Mouse (Mus musculus) embryo, embryonic 11.5 days (tissue): Measurements from ENCODE around the gene Wdr70.

ENCODE experiments used
- DNase-seq: peaks from one replicate; pipeline ENCODE4 v3.0.0-alpha.2; 2012; ENCODE audit warnings: low read depth, low spot score

The Wdr70 gene

DNA sequence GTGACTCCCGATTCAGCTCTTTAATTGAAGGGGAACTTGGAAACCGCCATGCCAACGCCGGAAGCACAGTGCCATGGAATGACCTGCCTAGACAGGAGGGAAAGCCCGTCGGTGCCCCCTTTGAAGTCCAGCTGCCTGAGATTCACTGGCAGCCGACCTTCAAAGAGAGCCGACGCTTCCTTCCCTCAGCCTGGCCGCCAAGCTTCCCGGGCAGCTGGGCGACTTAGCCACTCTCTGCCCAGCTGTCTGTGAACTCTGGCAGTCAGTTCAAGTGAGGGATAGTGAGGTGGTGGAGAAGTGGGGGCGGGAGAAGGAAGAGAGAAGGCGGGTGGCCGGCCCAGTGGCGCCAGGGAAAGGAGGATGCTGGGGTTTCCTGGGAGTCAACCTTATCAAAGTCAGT is 164.9 kb downstream of the Wdr70 start:
- DNase-seq, result no peak

DNA sequence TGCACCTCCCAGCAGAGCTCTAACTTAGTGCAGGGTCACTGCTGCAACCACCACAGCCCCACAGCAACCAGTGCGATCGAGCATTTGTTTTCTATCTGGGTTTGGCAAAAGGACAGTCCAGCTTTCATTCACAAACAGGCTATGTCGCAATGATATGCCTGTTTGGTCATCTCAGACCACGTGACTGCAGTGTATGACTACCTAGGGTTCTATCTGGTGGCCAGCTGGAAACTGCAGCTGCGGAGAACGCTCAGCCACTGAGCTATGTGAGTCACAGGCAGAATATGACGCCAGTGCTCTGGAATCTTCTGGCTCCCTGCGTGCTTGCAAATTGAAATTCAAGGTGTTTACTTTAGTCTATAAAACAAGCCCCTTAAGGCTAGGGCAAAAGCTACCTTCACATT is 167.4 kb downstream of the Wdr70 start:
- DNase-seq, result no peak

DNA sequence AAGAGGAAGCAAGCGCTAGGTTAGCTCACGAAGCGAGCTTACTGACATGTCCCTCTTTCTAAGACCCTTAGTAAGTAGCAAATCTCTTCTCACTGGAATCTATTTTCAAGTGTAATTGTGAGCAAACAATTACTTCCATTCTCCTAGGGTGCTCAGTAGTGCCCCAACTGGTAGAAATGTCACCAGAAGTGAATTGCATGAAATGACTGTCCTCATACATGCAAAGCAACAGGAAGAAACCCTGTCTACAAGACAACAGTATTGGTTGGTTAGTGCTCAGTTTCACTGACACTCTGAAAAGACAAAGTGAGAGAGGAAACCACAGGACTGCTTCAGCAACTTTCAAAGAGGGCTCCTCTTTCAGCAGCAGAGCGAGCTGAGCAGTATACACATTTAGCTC is 173.6 kb downstream of the Wdr70 start:
- no peak for DNase-seq

DNA sequence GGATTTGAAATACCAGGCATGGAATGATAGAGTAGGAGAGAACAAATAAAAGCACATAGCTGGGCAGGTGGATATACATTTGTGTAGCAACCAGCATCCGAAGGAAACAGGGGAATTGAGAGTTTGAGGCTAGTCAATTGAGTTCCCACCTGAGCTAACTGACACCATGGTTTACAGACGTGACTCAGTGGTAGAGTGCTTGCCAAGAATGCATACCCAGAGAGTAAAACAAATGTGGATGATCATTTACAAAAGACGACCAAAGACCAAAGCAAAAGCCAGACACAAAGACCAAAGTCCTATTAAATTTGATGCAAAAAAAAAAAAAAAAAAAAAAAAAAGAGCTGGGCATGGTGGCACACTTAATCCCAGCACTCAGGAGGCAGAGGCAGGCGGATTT is 175.7 kb downstream of the Wdr70 start:
- no peak for DNase-seq

DNA sequence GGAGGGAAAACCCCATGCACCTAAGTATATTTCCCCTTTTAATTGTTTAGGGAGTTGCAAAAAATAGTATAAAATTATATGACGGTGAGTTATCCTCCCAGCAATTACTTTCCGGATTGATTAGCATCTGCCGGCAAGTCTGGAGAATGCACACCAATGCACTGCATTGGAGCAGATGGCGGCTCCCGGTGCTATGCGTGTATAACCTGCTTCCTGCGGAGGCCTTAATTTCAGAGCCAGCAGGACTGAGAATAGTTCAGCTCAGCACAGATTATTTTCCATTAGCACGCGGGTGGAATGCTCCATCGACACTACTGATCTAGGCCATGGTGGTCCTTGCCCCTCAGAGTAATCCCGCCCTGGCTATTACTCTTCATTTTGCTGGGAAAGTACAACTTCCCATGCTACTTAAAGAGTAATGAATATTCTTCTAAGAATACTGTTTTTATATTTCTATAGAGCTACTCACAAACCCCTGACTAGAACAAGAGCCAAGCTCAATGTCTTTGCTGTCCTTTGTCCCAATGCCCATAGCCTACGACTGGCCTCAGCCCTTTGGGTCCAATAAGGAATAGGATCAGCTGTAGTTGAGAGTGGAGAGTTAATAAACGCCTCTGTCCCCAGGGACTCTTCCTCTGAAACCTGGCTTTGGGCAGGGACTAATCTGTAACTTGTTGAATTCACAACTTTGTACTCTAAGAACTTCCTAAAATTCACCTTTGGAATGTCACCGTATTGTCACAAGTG is 176.5 kb downstream of the Wdr70 start:
- no peak for DNase-seq

DNA sequence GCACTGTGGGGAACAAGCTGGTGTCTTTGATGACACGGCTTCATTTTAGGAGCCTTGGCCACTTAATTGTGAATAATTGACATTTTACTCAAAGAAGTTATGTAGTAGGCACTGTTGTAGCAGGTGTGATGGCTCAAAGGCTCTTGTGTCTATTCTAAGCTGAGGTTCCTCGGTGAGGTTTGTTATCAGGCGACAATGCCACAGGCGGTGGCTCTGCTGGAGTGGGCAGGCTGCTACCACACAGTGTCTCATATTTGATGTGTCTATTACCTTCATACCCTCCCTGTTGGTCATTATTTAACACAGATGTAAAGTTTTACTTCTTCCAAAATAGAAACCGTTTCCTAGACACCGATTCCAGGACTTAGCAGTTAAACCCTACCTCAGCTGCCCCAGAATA is 177.9 kb downstream of the Wdr70 start:
- DNase-seq, result no peak

DNA sequence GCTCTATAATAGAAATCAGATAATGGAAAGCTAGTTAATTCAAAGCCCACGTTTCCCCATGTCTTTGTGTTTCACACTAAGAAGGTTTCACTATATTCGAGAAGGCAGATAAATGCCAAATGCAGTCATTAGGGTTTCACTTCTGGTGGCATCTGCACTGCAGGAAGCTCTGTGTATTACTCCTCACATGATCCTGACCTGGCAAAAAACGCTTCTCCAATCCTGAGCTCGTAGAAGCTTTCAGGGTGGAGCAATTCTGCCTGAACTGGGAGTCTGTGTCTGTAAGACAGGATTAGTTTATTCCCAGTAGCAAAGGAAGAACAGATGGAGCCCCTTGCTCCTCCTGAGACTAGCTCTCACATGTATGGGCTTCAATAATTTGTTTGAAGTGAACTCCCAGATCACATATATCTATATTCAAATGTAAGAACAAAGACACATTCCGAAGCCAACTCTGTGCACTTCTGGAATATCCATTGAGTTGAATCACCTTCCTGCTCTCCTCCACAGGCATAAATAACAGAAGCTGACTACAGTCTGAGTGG is 192.4 kb downstream of the Wdr70 start:
- no peak for DNase-seq

DNA sequence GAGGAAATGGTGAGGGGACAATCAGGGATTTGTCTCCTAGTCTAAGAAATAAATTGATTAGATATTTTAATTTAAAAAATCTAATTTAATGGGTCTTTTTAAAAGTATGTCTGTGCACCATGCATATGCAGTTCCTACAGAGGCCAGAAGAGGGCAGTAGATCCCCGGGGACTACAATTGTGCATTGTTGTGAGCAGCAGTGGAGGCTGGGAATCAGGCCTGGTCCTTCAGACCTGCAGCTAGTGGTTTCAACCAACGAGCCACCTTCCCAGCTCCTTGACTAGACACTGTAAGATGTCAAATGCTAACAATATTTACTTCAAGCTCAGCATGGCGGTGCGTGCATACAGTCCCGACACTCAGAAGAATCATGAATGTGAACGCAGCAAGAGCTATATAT is 199.7 kb downstream of the Wdr70 start:
- DNase-seq, result no peak

DNA sequence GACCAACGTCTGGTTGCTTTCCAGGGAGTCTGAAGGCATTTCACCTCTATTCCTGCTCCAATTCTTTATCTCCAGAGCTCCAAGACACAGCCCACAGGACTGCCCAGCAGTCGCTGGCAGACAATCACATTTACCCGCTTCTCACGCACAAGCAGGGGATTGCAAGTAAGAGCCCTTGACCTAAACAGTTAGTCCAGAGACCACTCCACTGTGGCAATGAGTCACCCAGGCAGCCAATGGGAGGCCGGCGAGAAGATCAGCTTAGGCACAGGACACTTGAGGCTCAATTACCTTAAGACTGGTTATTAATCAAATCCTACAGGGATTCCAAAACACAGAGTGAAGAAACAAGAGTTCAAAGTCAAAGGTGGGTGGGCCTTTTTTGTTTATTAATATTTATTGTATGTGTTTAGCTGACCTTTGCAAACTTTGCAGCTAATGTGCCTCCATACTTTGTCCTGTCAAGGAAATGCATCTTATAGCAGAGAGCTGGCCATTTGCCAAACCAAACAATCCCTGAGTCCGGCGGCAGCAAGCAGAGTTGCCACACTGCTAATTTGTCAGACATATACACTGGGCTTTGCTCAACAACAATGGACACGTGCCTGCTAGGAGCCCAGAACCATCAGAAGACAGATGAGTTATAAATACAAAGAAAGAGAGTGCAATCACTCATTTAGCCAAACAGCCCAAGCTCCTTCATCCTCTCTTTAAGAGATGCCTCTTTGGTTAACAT is 207.3 kb downstream of the Wdr70 start:
- no peak for DNase-seq

DNA sequence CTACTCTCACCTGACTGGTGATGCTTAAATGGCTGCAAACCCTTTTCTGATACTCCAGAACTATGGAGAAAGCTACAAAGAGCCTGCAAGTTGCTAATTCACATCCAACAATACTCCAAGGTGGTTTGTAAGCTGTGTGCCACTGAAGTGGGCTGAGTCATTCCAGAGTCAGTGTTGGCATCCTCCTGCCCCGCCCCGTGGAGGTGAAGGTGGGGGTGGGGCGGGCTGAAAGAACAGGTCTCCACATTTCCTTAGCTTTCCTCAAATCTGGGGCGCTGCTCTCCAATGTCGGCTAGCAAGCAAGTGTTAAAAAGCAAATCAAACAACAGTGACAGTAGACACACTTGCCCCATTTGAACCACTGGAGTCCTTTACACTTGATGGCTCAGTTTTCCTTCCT is 208.7 kb downstream of the Wdr70 start:
- no peak for DNase-seq

DNA sequence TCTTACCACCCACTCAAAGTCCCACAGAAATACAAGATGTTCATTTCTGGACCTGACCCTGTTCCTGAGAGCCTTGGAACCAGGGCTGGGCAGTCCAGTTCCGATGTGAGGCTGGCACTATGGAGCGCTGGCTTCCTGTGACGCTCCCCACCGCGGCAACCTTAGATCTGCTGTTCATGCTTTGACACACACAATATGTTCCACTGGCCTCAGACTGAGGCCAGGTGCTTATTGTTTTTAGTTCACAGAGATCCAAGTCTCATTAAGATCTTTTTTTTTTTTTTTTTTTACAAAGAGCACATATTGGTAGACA is 209.7 kb downstream of the Wdr70 start:
- DNase-seq, result no peak

DNA sequence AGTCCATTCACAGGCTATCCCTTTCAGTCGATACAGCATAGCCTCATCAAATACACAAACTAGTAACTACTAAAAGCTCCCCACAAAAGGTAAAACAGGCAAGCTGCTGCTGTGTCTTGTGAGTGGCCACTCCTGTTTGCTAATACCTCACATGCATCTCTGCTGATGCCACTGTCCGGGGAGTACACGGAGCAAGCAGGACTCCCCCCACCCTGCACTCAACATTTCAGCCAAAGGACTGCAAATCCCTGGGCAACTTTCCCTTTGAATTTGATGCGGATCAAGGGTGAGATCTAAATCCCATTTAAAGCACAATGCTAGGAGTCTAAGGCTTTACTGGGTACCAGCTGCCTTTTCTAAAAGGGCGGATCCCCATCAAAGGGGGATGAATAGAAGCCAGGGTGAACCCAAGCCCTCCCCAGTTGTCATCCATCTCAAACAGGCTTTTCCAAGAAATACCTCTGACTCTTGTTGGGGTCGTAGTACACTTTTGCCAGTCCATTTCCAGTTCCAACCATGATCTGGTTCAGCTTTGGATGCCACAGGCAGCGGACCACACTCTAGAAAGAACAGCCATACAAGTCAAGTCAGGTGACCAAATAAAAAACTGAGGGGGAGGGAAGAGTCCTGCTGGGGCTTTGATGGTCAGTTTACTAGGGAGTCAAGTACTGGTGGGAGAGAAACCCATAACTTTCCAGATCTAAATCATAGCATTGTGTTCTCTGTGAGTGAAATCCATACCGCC is 210.2 kb downstream of the Wdr70 start:
- no peak for DNase-seq

DNA sequence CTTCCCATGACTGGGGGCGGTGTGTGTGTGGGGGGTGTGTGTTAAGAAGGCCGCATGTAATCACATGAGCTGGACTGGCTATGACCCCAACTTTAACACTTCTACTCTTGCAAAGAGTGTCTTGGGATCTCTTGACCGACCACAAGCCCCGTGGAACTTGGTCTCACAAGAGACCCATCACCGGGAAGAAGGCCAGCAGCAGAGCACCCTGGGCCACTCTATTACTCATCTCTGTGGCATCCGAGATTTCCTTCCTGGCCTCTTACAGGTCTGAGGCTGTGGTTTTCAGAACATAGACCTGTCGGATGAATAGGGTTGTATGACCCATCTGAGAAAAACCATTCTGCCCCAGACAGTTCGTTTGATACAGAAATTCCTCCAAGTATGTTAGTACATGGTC is 212.4 kb downstream of the Wdr70 start:
- no peak for DNase-seq

DNA sequence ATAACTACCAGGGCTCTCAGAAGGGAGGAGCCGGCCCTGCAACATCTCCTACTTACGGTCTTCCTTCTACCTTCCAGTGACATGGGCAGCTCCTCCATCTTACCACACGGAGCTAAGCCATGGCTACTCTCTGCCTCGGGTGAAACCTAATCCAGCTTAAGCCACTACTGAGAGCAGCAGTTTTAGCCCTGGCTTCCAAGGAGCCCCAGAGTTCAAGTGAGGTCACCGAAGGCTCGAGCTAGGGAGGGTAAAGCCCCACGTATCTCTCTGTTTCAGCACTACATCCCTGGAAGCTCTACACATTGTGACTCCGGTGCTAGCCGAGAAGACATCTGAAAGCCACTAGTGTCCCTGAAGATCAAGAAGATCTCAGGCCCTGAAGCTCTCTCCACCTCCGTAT is 213.9 kb downstream of the Wdr70 start:
- DNase-seq, result no peak

DNA sequence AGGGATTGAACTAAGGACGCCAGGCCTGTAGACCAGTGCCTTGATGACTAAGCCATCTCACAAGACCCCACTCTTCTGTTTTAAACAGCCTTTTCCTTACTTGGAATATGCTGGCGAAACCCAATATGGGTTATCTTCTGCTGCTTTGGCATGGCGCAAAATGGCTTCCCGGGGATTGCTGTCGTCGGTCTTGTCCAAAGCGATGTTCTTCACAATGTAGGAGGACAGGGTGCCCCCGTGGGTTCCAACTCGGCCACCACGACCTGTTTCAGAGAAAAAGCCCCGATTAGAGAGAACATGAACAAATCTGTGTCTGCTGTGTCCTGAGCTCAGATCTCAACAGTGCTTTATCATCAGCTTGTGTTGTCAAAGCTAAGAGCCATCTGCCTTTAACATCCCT is 214.8 kb downstream of the Wdr70 start:
- DNase-seq, result no peak

DNA sequence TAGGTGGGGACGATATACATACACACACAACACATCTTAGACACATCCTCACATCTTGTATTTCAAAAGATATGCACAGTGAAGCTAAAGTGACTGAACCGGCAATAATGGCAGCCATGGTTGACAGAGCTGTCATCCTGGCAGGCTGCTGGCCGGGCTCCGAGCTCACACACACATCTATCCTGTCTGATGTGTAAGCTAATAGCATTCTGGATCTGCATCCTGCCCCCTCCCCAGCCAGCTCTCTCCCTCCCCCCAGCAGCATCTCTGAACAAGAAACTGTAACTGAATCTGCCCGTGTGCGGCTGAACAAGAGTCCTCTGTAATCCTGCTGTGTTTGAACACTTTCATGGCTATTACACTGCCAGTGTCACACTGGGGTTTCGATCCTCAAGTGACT is 219.1 kb downstream of the Wdr70 start:
- no peak for DNase-seq

DNA sequence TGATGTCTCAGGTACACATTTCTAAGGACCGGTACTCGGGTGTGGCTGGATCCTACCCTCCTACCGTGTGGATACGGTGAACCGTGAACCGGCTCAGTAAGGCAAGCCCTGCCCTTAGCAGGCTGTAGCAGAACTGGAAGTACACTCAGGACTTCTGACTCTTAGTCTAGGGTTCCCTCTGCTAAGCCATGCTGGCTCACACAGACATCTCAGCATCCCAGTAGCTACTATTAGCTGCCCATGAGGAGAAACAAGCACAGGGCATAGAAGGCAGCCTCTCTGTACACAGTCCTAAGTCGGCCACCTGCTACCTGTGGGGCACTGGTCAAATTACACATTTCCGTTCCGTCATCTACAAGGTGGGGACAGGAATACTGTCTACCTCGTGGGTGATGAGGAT is 220.1 kb downstream of the Wdr70 start:
- DNase-seq, result no peak

DNA sequence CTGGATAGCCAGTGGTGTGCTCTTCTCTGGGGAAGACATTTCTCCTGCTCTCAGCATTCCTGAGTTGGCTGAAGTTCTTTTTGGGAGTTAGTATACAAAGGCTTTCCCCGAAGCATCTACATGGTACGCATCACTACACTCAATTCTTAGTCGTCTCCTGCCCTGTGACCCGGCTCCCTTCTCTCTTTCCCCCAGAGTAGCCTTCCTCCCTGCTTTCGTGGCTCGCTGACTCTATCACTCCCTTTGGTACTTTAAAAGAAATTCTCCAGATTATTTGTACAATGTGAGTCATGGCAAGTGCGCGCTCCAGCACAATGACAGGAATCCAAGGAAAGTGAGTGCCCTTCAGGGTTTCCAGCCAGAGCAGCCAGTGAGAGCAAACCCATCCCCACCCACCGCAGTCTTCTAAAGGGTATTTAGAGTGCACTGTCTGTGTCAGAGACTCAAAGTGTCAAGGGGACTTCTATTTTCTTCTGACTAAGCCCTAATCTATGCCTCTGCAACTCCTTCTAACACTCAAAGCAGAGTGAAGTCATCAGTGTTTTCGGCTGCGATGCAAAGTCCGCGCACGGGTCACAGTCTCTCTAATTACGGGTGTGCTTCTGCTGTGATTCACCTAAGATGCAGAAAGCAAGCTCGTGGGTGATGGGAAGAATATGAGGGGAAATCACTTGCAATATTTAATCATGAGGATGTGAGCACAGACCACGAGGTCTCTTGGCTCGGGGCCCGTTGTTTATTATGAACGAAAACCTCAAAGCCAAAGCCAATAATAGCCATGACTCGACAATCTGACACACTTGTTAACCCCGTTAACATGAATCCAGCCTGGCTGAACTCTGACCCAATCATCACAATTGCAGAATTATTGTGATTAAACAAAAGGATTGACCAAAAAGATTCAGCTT is 221.2 kb downstream of the Wdr70 start:
- no peak for DNase-seq

DNA sequence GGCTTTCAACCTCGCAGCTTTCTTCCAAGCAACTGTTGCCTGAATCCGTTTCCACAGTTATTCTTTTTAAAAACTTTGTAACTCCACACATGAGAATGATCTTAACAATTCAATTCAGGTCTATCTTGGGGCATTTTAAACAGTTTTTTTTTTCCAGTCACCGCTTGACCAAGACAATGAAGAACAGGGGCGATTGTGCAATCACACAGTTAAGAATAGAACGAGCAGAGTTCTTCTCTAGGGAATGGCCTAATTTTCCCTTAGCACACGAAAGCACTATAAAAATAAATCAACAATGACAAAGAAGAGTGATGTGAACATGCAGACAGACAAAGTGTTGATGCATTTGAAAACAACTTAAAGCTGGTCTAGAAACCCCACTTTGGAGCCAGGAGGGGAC is 223.1 kb downstream of the Wdr70 start:
- no peak for DNase-seq

DNA sequence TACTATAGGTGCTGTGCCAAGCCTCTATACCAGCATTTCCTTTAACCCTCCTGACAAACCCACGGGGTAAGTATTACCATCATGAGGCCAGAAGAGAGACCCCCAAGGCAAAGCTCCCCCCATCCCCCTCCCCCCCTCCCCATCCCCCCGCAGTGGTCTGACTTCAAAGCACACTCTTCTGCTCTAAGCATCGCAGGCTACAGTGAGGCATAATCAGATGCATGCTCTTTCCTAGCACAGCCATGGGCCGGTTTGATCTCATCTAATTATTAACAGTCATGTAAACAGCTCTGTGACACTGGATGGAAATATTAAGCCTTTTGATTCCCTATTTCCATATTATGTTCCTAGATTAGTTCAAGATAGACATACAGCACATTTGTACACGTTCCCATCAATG is 226.5 kb downstream of the Wdr70 start:
- no peak for DNase-seq

DNA sequence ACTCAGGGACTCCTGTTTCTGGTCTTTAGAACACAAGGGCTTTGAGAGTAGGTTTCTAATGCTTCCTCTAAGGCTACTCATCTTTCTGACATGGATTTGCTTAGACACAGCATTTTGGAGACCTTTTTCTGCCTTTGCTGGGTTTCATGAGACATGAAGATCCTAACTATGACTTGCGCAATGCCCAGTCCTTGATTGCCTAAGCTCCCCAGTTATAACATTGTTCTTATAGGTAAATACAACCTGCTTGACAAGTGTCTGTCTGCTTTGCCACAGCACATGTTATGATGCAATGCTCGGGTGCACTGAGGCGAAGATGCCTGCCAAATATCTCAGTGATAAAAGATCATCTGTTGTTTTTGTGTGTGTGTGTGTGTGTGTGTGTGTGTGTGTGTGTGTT is 233.7 kb downstream of the Wdr70 start:
- DNase-seq, result no peak

DNA sequence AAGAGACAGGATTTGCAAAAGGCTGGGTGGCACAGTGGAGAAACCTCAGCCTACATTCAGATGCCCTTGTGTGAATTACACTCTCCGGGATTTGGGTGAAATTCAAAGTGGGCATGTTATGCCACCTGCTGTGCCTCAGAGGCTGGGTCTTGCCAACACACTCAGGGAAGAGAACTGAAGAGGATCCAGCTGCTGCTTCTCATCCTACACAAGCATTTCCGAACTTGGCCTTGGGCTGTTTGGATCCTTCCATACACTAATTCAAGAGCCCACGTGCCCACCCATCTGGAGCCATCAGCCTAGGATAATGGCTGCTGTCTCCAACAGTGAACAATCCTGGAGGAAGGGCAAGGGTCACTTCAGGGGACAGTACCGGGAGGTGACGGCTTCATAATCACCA is 235.7 kb downstream of the Wdr70 start:
- no peak for DNase-seq
